Comparison of ENCODE assay signal across 8 mouse cellular contexts in genomic region chr10:81770506-81771403, GRCm38 (mm10). TPM values are rescaled to one million over a fixed set of nuclear protein-coding genes. Genes with fewer than 3 reads are reported as not detected.
DNase-seq lines count a peak whose midpoint lies in the region; ATAC-seq and TF ChIP-seq lines count a peak whose summit lies in the region.
"Not testable (repeated sequence)": the region's sequence is repeated elsewhere in the genome, so short reads cannot be mapped to it uniquely, and the experiment has no call there.

Gene Gm3055, minus strand, starts transcription at chr10:81771161.

- not testable (repeated sequence) for H3K27me3 ChIP-seq in Patski; forebrain, embryonic 10.5 days (ENCODE audit: poor library complexity, severe bottlenecking); heart, embryonic 13.5 days (replicated peaks); hindbrain, postnatal 0 days (ENCODE audit: insufficient read depth, low read length); liver, embryonic 15.5 days; midbrain, embryonic 12.5 days

- TF ChIP-seq CTCF in Patski (IDR thresholded peaks at IDR 0.05); hindbrain, postnatal 0 days (IDR thresholded peaks at IDR 0.05; ENCODE audit: low read depth): not testable (repeated sequence)

- not testable (repeated sequence) for H3K27ac ChIP-seq in forebrain, embryonic 10.5 days; heart, embryonic 13.5 days (replicated peaks); hindbrain, postnatal 0 days; liver, embryonic 15.5 days (replicated peaks); midbrain, embryonic 12.5 days (replicated peaks)

- H3K4me2 ChIP-seq in heart, embryonic 13.5 days; hindbrain, postnatal 0 days (ENCODE audit: low read depth, low read length); liver, embryonic 15.5 days; midbrain, embryonic 12.5 days (replicated peaks): not testable (repeated sequence)

- not testable (repeated sequence) for H3K4me1 ChIP-seq in forebrain, embryonic 10.5 days; heart, embryonic 13.5 days; hindbrain, postnatal 0 days (ENCODE audit: insufficient read depth, low read length); liver, embryonic 15.5 days (replicated peaks); midbrain, embryonic 12.5 days

- H3K9ac ChIP-seq in heart, embryonic 13.5 days; hindbrain, postnatal 0 days (replicated peaks; ENCODE audit: low read length); liver, embryonic 15.5 days; midbrain, embryonic 12.5 days (replicated peaks): not testable (repeated sequence)

- CTCF ChIA-PET in Patski (lab: Charles Lee), result not testable (repeated sequence)

- POLR2A ChIA-PET in Patski (lab: Charles Lee), result not testable (repeated sequence)

- ATAC-seq in Patski, result peak; percentile 51
- ATAC-seq in heart, embryonic 13.5 days (ENCODE audit: extremely low read depth, insufficient number of reproducible peaks, low FRiP score, low TSS enrichment), result peak; percentile 82; the same call in 1 of the 2 replicates
- peak; percentile 99 for ATAC-seq in hindbrain, postnatal 0 days
- ATAC-seq in liver, embryonic 15.5 days (ENCODE audit: insufficient read depth), result peak; percentile 69
- ATAC-seq in midbrain, embryonic 12.5 days (ENCODE audit: low FRiP score, low read depth), result peak; percentile 99
- ATAC-seq in neutrophil, adult 5-6 weeks (ENCODE audit: extremely low read depth, insufficient number of reproducible peaks, low FRiP score, poor library complexity, severe bottlenecking), result peak; percentile 90

- not testable (repeated sequence) for H3K4me3 ChIP-seq in forebrain, embryonic 10.5 days; heart, embryonic 13.5 days; hindbrain, postnatal 0 days (ENCODE audit: low read length); liver, embryonic 15.5 days (replicated peaks); midbrain, embryonic 12.5 days

- H3K36me3 ChIP-seq in forebrain, embryonic 10.5 days (replicated peaks); heart, embryonic 13.5 days; hindbrain, postnatal 0 days (ENCODE audit: insufficient read depth, low read length); liver, embryonic 15.5 days (replicated peaks); midbrain, embryonic 12.5 days: not testable (repeated sequence)

- in situ Hi-C loops in Patski (cut with MboI; ENCODE audit: low pct_unique_long_range_greater_than_20kb), result not testable (repeated sequence)

- DNase-seq in Patski (ENCODE audit: low read depth, low spot score); forebrain, embryonic 10.5 days (ENCODE audit: extremely low spot score, low spot score); hindbrain, postnatal 0 days (ENCODE audit: low spot score); left cerebral cortex, adult 18-20 months (ENCODE audit: low spot score in 2 of 2): not testable (repeated sequence)

- H3K9me3 ChIP-seq in forebrain, embryonic 10.5 days; heart, embryonic 13.5 days; hindbrain, postnatal 0 days (ENCODE audit: low read length); liver, embryonic 15.5 days (replicated peaks); midbrain, embryonic 12.5 days: not testable (repeated sequence)

- WGBS in forebrain, embryonic 10.5 days, result no CpG with 5 or more reads among the region's 43 CpGs
- no CpG with 5 or more reads among the region's 43 CpGs for WGBS in heart, embryonic 13.5 days
- WGBS in hindbrain, postnatal 0 days, result no CpG with 5 or more reads among the region's 43 CpGs
- no CpG with 5 or more reads among the region's 43 CpGs for WGBS in liver, embryonic 15.5 days (ENCODE audit: insufficient replicate concordance)
- no CpG with 5 or more reads among the region's 43 CpGs for WGBS in midbrain, embryonic 12.5 days

RNA-seq across cellular contexts. Expression of gene Gm3055, which starts in this region (rescaled TPM):
- 0.95 TPM for polyA plus RNA-seq in Patski (2021)
- polyA plus RNA-seq in forebrain, embryonic 10.5 days (2016; fragmentation: Nextera tagmentation; extraction: Ambion mirVana), result 10.2 and 11.6 TPM in 2 replicates
- 4.0 and 4.5 TPM in 2 replicates for polyA plus RNA-seq in heart, embryonic 13.5 days (2015; fragmentation: Nextera tagmentation; extraction: Ambion mirVana)
- 5.1 and 16.5 TPM in 2 replicates for total RNA-seq in hindbrain, postnatal 0 days (2014; rRNA removed)
- polyA plus RNA-seq in hindbrain, postnatal 0 days (2015; fragmentation: Nextera tagmentation; extraction: Ambion mirVana), result 7.7 and 8.7 TPM in 2 replicates
- total RNA-seq in left cerebral cortex, adult 18-20 months (2021), result 10 to 100 TPM; 12.5 to 14.8 TPM
- 0.74 and 0.86 TPM in 2 replicates for polyA plus RNA-seq in liver, embryonic 15.5 days (2015; fragmentation: Nextera tagmentation; extraction: Ambion mirVana)
- polyA plus RNA-seq in midbrain, embryonic 12.5 days (2016; fragmentation: Nextera tagmentation; extraction: Ambion mirVana), result 15.4 and 15.8 TPM in 2 replicates
- 5.6 and 11.2 TPM in 2 replicates for total RNA-seq in neutrophil, adult 5-6 weeks (2017)

Comparison
In these comparisons a context has a peak if more than half of its experiments do, and no peak if none do; other contexts are left out.
1. Peak in ATAC-seq in Patski; RNA of the gene not detected or under 1 TPM.
2. Peak in ATAC-seq in liver, embryonic 15.5 days; RNA of the gene not detected or under 1 TPM.